ENCODE assay signal across 8 mouse cellular contexts in the genomic region with DNA sequence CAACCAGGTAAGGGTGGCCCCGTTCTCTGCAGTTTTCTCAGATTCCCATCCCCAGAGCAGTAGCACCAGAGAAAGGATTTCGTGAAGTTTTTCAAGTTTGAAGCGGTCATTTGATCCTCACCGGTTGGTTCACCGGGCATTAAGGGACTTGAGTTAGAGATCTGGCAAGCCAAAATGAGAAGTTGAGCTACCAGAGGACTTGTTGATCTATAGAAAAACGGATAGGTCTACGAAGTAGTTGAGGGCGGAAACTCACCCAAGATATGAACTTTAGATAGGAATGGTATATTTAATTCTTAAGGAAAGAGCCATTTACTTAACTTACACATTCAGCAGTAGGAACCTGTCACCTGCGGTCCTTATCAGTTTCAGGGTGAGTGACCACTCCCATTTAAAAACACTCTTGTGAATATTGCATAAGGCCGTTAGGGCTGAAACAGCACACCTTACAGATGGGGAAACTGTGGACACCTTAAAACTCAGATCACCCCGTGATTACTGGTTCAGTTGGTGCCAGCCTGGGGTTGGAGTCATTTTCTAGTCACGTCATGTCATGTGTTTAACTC. TPM values are rescaled to one million over a fixed set of nuclear protein-coding genes. Genes with fewer than 3 reads are reported as not detected.
A peak's percentile ranks its signal among the peaks of the same experiment; 100 is the strongest.
DNase-seq lines count a peak whose midpoint lies in the region; ATAC-seq and TF ChIP-seq lines count a peak whose summit lies in the region.

No protein-coding gene starts in this region.

- H3K27ac ChIP-seq in heart, embryonic 12.5 days (ENCODE audit: poor library complexity, severe bottlenecking), result peak overlapping the region; percentile 86
- H3K27ac ChIP-seq in bone marrow macrophage, adult 2 months (ENCODE audit: insufficient read depth, low read depth, low read length), result no peak overlapping the region
- H3K27ac ChIP-seq in intestine, embryonic 15.5 days, result peak overlapping the region; percentile 82
- H3K27ac ChIP-seq in midbrain, embryonic 12.5 days (replicated peaks), result peak overlapping the region; percentile 46; the same call in 1 of the 2 replicates

- 11% methylated on average over 12 of the region's 12 CpGs for WGBS in heart, embryonic 12.5 days
- WGBS in intestine, embryonic 15.5 days, result 20% methylated on average over 12 of the region's 12 CpGs
- 26% methylated on average over 12 of the region's 12 CpGs for WGBS in midbrain, embryonic 12.5 days

- no peak for ATAC-seq in heart, embryonic 12.5 days (ENCODE audit: insufficient number of reproducible peaks, low FRiP score)
- ATAC-seq in intestine, embryonic 15.5 days, result peak; percentile 21; the same call in 1 of the 2 replicates
- ATAC-seq in midbrain, embryonic 12.5 days (ENCODE audit: low FRiP score, low read depth), result no peak

- no peak for DNase-seq in heart, adult 11 months
- DNase-seq in retina, postnatal 1 day, result no peak
- DNase-seq in right cerebral cortex, postnatal 14 days, result no peak
- DNase-seq in gastrocnemius, postnatal 10 days, result no peak

- H3K4me2 ChIP-seq in heart, embryonic 12.5 days, result peak overlapping the region; percentile 82
- peak overlapping the region; percentile 92 for H3K4me2 ChIP-seq in intestine, embryonic 15.5 days (replicated peaks)
- peak overlapping the region; percentile 89 for H3K4me2 ChIP-seq in midbrain, embryonic 12.5 days (replicated peaks)

- H3K36me3 ChIP-seq in heart, embryonic 12.5 days, result no peaks in the 10 kb centered on the region
- H3K36me3 ChIP-seq in intestine, embryonic 15.5 days, result no peaks in the 10 kb centered on the region
- H3K36me3 ChIP-seq in midbrain, embryonic 12.5 days, result no peaks in the 10 kb centered on the region

- no peak for TF ChIP-seq POLR2A in bone marrow macrophage, adult 2 months (IDR thresholded peaks at IDR 0.05; ENCODE audit: borderline replicate concordance, low read depth, low read length)

- no peaks in the 10 kb centered on the region for H3K27me3 ChIP-seq in heart, embryonic 12.5 days (replicated peaks)
- no peaks in the 10 kb centered on the region for H3K27me3 ChIP-seq in intestine, embryonic 15.5 days (replicated peaks)
- H3K27me3 ChIP-seq in midbrain, embryonic 12.5 days, result peaks cover 11% of the 10 kb centered on the region

- peaks cover 18% of the 10 kb centered on the region for H3K4me1 ChIP-seq in heart, embryonic 12.5 days (replicated peaks)
- H3K4me1 ChIP-seq in bone marrow macrophage, adult 2 months (ENCODE audit: control insufficient read depth, insufficient read depth, low read length), result peaks cover 2% of the 10 kb centered on the region; the same call in 1 of the 2 replicates
- 0 out of 2 replicates have a peak, but pooled peaks cover 4% of the 10 kb centered on the region for H3K4me1 ChIP-seq in intestine, embryonic 15.5 days (replicated peaks)
- peaks cover 18% of the 10 kb centered on the region; the same call in 1 of the 2 replicates for H3K4me1 ChIP-seq in midbrain, embryonic 12.5 days

- peak overlapping the region; percentile 58 for H3K4me3 ChIP-seq in heart, embryonic 12.5 days
- peak overlapping the region; percentile 72 for H3K4me3 ChIP-seq in bone marrow macrophage, adult 2 months (ENCODE audit: insufficient read depth, low read length)
- peak overlapping the region; percentile 62 for H3K4me3 ChIP-seq in intestine, embryonic 15.5 days (replicated peaks)
- H3K4me3 ChIP-seq in midbrain, embryonic 12.5 days, result peak overlapping the region; percentile 59

- peak overlapping the region; percentile 71 for H3K9ac ChIP-seq in heart, embryonic 12.5 days
- peak overlapping the region; percentile 61 for H3K9ac ChIP-seq in intestine, embryonic 15.5 days
- peak overlapping the region; percentile 63 for H3K9ac ChIP-seq in midbrain, embryonic 12.5 days (replicated peaks)

- no peaks in the 10 kb centered on the region for H3K9me3 ChIP-seq in heart, embryonic 12.5 days (replicated peaks)
- no peaks in the 10 kb centered on the region for H3K9me3 ChIP-seq in intestine, embryonic 15.5 days
- H3K9me3 ChIP-seq in midbrain, embryonic 12.5 days, result no peaks in the 10 kb centered on the region

- no peak for TF ChIP-seq CTCF in bone marrow macrophage, adult 2 months (IDR thresholded peaks at IDR 0.05; ENCODE audit: low read depth, low read length)

RNA-seq across cellular contexts. Expression of a gene that starts 1.7 kb away (rescaled TPM):
- polyA plus RNA-seq in heart, embryonic 12.5 days (2016; fragmentation: Nextera tagmentation; extraction: Ambion mirVana), result 30.0 and 36.5 TPM in 2 replicates
- polyA plus RNA-seq in bone marrow macrophage, adult 2 months (2012; ENCODE audit: insufficient read depth, insufficient read length, missing spikeins), result 5.7 and 7.2 TPM in 2 replicates
- 24.3 and 25.3 TPM in 2 replicates for polyA plus RNA-seq in intestine, embryonic 15.5 days (2015; fragmentation: Nextera tagmentation; extraction: Ambion mirVana)
- 16.5 and 16.7 TPM in 2 replicates for polyA plus RNA-seq in midbrain, embryonic 12.5 days (2016; fragmentation: Nextera tagmentation; extraction: Ambion mirVana)
- 1 to 10 TPM; 1.3 to 1.5 TPM for total RNA-seq in gastrocnemius, postnatal 10 days (2021)
